27 mouse cellular contexts compared by ENCODE assay signal in genomic region chr10:21805606-21806005, GRCm38 (mm10).
DNase-seq lines count a peak whose midpoint lies in the region; ATAC-seq and TF ChIP-seq lines count a peak whose summit lies in the region.
"Had no signal": no experiment of that assay in that cellular context is flagged by ENCODE, and none has a peak within 500 bp of the region (broad histone marks: within the 10 kb centered on the region; RNA-seq: fewer than 3 reads in every experiment).

No protein-coding gene starts in this region.

- peak overlapping the region; percentile 23; the same call in 1 of the 2 replicates for H3K4me3 ChIP-seq in G1E (ENCODE audit: low read depth, low read length)
- no peak overlapping the region for H3K4me3 ChIP-seq in neural tube, embryonic 15.5 days (replicated peaks)
- H3K4me3 ChIP-seq: gastrocnemius, adult 2 months; heart, embryonic 12.5 days; limb, embryonic 12.5 days; liver, embryonic 15.5 days; midbrain, embryonic 10.5 days; myocyte; neural tube, embryonic 13.5 days; stomach, embryonic 15.5 days had no signal

- H3K4me1 ChIP-seq in G1E (ENCODE audit: insufficient read depth, low read depth, low read length): peaks cover 38% of the 10 kb centered on the region
- H3K4me1 ChIP-seq in neural tube, embryonic 15.5 days: no peaks in the 10 kb centered on the region
- H3K4me1 ChIP-seq: heart, embryonic 12.5 days; liver, embryonic 15.5 days; neural tube, embryonic 13.5 days; stomach, embryonic 15.5 days had no signal

- no peak overlapping the region for H3K9ac ChIP-seq in neural tube, embryonic 15.5 days (replicated peaks)
- H3K9ac ChIP-seq: heart, embryonic 12.5 days; hindbrain, embryonic 14.5 days; limb, embryonic 12.5 days; liver, embryonic 15.5 days; lung, embryonic 14.5 days; neural tube, embryonic 13.5 days; stomach, embryonic 15.5 days had no signal

- H3K36me3 ChIP-seq in G1E (replicated peaks): no peaks in the 10 kb centered on the region
- no peaks in the 10 kb centered on the region for H3K36me3 ChIP-seq in neural tube, embryonic 15.5 days
- H3K36me3 ChIP-seq: heart, embryonic 12.5 days; limb, embryonic 12.5 days; liver, embryonic 15.5 days; midbrain, embryonic 10.5 days; neural tube, embryonic 13.5 days; stomach, embryonic 15.5 days had no signal

- H3K27me3 ChIP-seq in G1E (ENCODE audit: insufficient read depth, low read length): no peaks in the 10 kb centered on the region
- H3K27me3 ChIP-seq in neural tube, embryonic 15.5 days (replicated peaks): no peaks in the 10 kb centered on the region
- H3K27me3 ChIP-seq: heart, embryonic 12.5 days; limb, embryonic 12.5 days; liver, embryonic 15.5 days; neural tube, embryonic 13.5 days; stomach, embryonic 15.5 days had no signal

- no peak for ATAC-seq in G1E (ENCODE audit: extremely low read depth, insufficient number of reproducible peaks, low FRiP score, poor library complexity, severe bottlenecking)
- ATAC-seq in megakaryocyte-erythroid progenitor cell, adult 5-6 weeks (replicated peaks; ENCODE audit: low FRiP score, low TSS enrichment, poor library complexity, severe bottlenecking): no peak
- ATAC-seq in neural tube, embryonic 15.5 days (ENCODE audit: low FRiP score): no peak
- ATAC-seq: forebrain, embryonic 14.5 days; intestine, postnatal 0 days had no signal

- no peak overlapping the region for H3K4me2 ChIP-seq in neural tube, embryonic 15.5 days
- H3K4me2 ChIP-seq: heart, embryonic 12.5 days; hindbrain, embryonic 14.5 days; limb, embryonic 12.5 days; liver, embryonic 15.5 days; lung, embryonic 14.5 days; neural tube, embryonic 13.5 days; stomach, embryonic 15.5 days had no signal

- 64% methylated on average over 6 of the region's 6 CpGs for WGBS in neural tube, embryonic 15.5 days

- TF ChIP-seq CTCF in G1E (IDR thresholded peaks at IDR 0.05; ENCODE audit: low read depth, low read length): no peak

- no peak overlapping the region for H3K27ac ChIP-seq in neural tube, embryonic 15.5 days (replicated peaks)
- H3K27ac ChIP-seq: gastrocnemius, adult 2 months; hindbrain, embryonic 14.5 days; limb, embryonic 12.5 days; liver, embryonic 15.5 days; midbrain, embryonic 10.5 days; neural tube, embryonic 13.5 days; stomach, embryonic 15.5 days had no signal

- DNase-seq in G1E (ENCODE audit: low spot score): no peak
- peak; percentile 12 for DNase-seq in T-cell, adult 2 months (ENCODE audit: low spot score)
- DNase-seq in thymus, postnatal 0 days (ENCODE audit: low spot score): peak; percentile 20
- DNase-seq in thymus, postnatal 4 days: peak; percentile 40
- DNase-seq: adrenal gland, postnatal 36 days; B cell, adult 2 months; cerebellum, adult 2 months; cerebellum, postnatal 25 days; gastrocnemius, adult 2 months; gastrocnemius, postnatal 36 days; heart, adult 18-20 months; kidney, postnatal 14 days; lung, embryonic 14.5 days; lung, postnatal 14 days; right cerebral cortex, postnatal 14 days had no signal

- no peaks in the 10 kb centered on the region for H3K9me3 ChIP-seq in G1E (replicated peaks)
- no peaks in the 10 kb centered on the region for H3K9me3 ChIP-seq in neural tube, embryonic 15.5 days (replicated peaks)
- H3K9me3 ChIP-seq: limb, embryonic 12.5 days; liver, embryonic 15.5 days; midbrain, embryonic 10.5 days; neural tube, embryonic 13.5 days; stomach, embryonic 15.5 days had no signal
